Mouse (Mus musculus): ENCODE measurements at regions not wholly inside any gene's neighbourhood (a gene's known extent, or its start where the extent isn't known, plus 50 kb on each side); places are given as distances from the start of the nearest gene placed in this dataset.

- TF ChIP-seq CTCF (conservative IDR thresholded peaks at IDR 0.05; ENCODE audit: insufficient read depth, insufficient read length, low read depth, low read length), result no peak
- TF ChIP-seq POLR2A (IDR thresholded peaks at IDR 0.05; ENCODE audit: low read depth, low read length), result no peak
- 93% methylated on average over 1 of the region's 1 CpGs for WGBS
- Histone ChIP-seq H3K27me3 (replicated peaks; ENCODE audit: control insufficient read depth, insufficient read depth, low read length) (no peaks in the 10 kb centered on the region), H3K4me3 (ENCODE audit: insufficient read depth, low read depth, low read length) (no peak overlapping the region), H3K27ac (ENCODE audit: insufficient read depth, low read depth, low read length) (no peak overlapping the region), H3K4me1 (ENCODE audit: control insufficient read depth, insufficient read depth, low read length) (peaks cover 1% of the 10 kb centered on the region; the same call in 1 of the 2 replicates), H3K36me3 (ENCODE audit: control insufficient read depth, insufficient read depth, low read length) (no peaks in the 10 kb centered on the region)
- no peak for DNase-seq
Measured at GRCm38 (mm10) chr13:90739797-90740196, 165.4 kb downstream of the Atp6ap1l start.

- peak; percentile 25 for DNase-seq
- TF ChIP-seq CTCF (conservative IDR thresholded peaks at IDR 0.05; ENCODE audit: insufficient read depth, insufficient read length, low read depth, low read length) (no peak), POLR2A (IDR thresholded peaks at IDR 0.05; ENCODE audit: low read depth, low read length) (no peak)
- WGBS, result 52% methylated on average over 3 of the region's 3 CpGs
Measured at GRCm38 (mm10) chr13:90738513-90738912, 166.6 kb downstream of the Atp6ap1l start.

GRCm38 (mm10) chr13:90733265-90733664 lies 171.9 kb downstream of the Atp6ap1l start:
- H3K27ac ChIP-seq (ENCODE audit: insufficient read depth, low read depth, low read length), result no peak overlapping the region
- no peak overlapping the region for H3K4me3 ChIP-seq (ENCODE audit: insufficient read depth, low read depth, low read length)
- H3K27me3 ChIP-seq (replicated peaks; ENCODE audit: control insufficient read depth, insufficient read depth, low read length), result no peaks in the 10 kb centered on the region
- WGBS, result 97% methylated on average over 3 of the region's 3 CpGs
- no peak for DNase-seq
- no peaks in the 10 kb centered on the region for H3K4me1 ChIP-seq (ENCODE audit: control insufficient read depth, insufficient read depth, low read length)
- no peaks in the 10 kb centered on the region for H3K36me3 ChIP-seq (ENCODE audit: control insufficient read depth, insufficient read depth, low read length)
- no peak for TF ChIP-seq CTCF (conservative IDR thresholded peaks at IDR 0.05; ENCODE audit: insufficient read depth, insufficient read length, low read depth, low read length)
- no peak for TF ChIP-seq POLR2A (IDR thresholded peaks at IDR 0.05; ENCODE audit: low read depth, low read length)

More at GRCm38 (mm10) chr13:90738513-90738912, 166.6 kb downstream of the Atp6ap1l start:
- H3K27ac ChIP-seq (ENCODE audit: insufficient read depth, low read depth, low read length), result no peak overlapping the region
- no peaks in the 10 kb centered on the region for H3K4me1 ChIP-seq (ENCODE audit: control insufficient read depth, insufficient read depth, low read length)
- H3K36me3 ChIP-seq (ENCODE audit: control insufficient read depth, insufficient read depth, low read length), result no peaks in the 10 kb centered on the region
- H3K27me3 ChIP-seq (replicated peaks; ENCODE audit: control insufficient read depth, insufficient read depth, low read length), result no peaks in the 10 kb centered on the region
- H3K4me3 ChIP-seq (ENCODE audit: insufficient read depth, low read depth, low read length), result no peak overlapping the region

- no peaks in the 10 kb centered on the region for H3K36me3 ChIP-seq (ENCODE audit: control insufficient read depth, insufficient read depth, low read length)
- peak; percentile 37 for DNase-seq
- TF ChIP-seq CTCF (conservative IDR thresholded peaks at IDR 0.05; ENCODE audit: insufficient read depth, insufficient read length, low read depth, low read length) (no peak), POLR2A (IDR thresholded peaks at IDR 0.05; ENCODE audit: low read depth, low read length) (no peak)
- no peak overlapping the region for H3K4me3 ChIP-seq (ENCODE audit: insufficient read depth, low read depth, low read length)
- H3K27ac ChIP-seq (ENCODE audit: insufficient read depth, low read depth, low read length), result no peak overlapping the region
- no peaks in the 10 kb centered on the region for H3K4me1 ChIP-seq (ENCODE audit: control insufficient read depth, insufficient read depth, low read length)
- H3K27me3 ChIP-seq (replicated peaks; ENCODE audit: control insufficient read depth, insufficient read depth, low read length), result no peaks in the 10 kb centered on the region
Measured at GRCm38 (mm10) chr13:90729078-90729477, 176.1 kb downstream of the Atp6ap1l start.

- 50% methylated on average over 4 of the region's 4 CpGs for WGBS
- no peak for DNase-seq
Measured at GRCm38 (mm10) chr13:90727816-90728215, 177.3 kb downstream of the Atp6ap1l start.

GRCm38 (mm10) chr13:90725053-90725827 lies 179.9 kb downstream of the Atp6ap1l start:
- no peak overlapping the region for H3K4me3 ChIP-seq (ENCODE audit: insufficient read depth, low read depth, low read length)
- no peaks in the 10 kb centered on the region for H3K36me3 ChIP-seq (ENCODE audit: control insufficient read depth, insufficient read depth, low read length)
- 84% methylated on average over 10 of the region's 10 CpGs for WGBS
- no peaks in the 10 kb centered on the region for H3K27me3 ChIP-seq (replicated peaks; ENCODE audit: control insufficient read depth, insufficient read depth, low read length)
- DNase-seq, result peak; percentile 3
- no peaks in the 10 kb centered on the region for H3K4me1 ChIP-seq (ENCODE audit: control insufficient read depth, insufficient read depth, low read length)
- no peak overlapping the region for H3K27ac ChIP-seq (ENCODE audit: insufficient read depth, low read depth, low read length)
- TF ChIP-seq CTCF (conservative IDR thresholded peaks at IDR 0.05; ENCODE audit: insufficient read depth, insufficient read length, low read depth, low read length), result no peak
- TF ChIP-seq POLR2A (IDR thresholded peaks at IDR 0.05; ENCODE audit: low read depth, low read length), result no peak

More at GRCm38 (mm10) chr13:90727816-90728215, 177.3 kb downstream of the Atp6ap1l start:
- no peak overlapping the region for H3K4me3 ChIP-seq (ENCODE audit: insufficient read depth, low read depth, low read length)
- no peak overlapping the region for H3K27ac ChIP-seq (ENCODE audit: insufficient read depth, low read depth, low read length)
- no peaks in the 10 kb centered on the region for H3K4me1 ChIP-seq (ENCODE audit: control insufficient read depth, insufficient read depth, low read length)
- no peaks in the 10 kb centered on the region for H3K36me3 ChIP-seq (ENCODE audit: control insufficient read depth, insufficient read depth, low read length)
- TF ChIP-seq POLR2A (IDR thresholded peaks at IDR 0.05; ENCODE audit: low read depth, low read length) (no peak), CTCF (conservative IDR thresholded peaks at IDR 0.05; ENCODE audit: insufficient read depth, insufficient read length, low read depth, low read length) (no peak)
- H3K27me3 ChIP-seq (replicated peaks; ENCODE audit: control insufficient read depth, insufficient read depth, low read length), result no peaks in the 10 kb centered on the region

GRCm38 (mm10) chr13:90724598-90724997 lies 180.6 kb downstream of the Atp6ap1l start:
- Histone ChIP-seq H3K4me3 (ENCODE audit: insufficient read depth, low read depth, low read length) (no peak overlapping the region), H3K4me1 (ENCODE audit: control insufficient read depth, insufficient read depth, low read length) (no peaks in the 10 kb centered on the region), H3K36me3 (ENCODE audit: control insufficient read depth, insufficient read depth, low read length) (no peaks in the 10 kb centered on the region), H3K27me3 (replicated peaks; ENCODE audit: control insufficient read depth, insufficient read depth, low read length) (no peaks in the 10 kb centered on the region), H3K27ac (ENCODE audit: insufficient read depth, low read depth, low read length) (no peak overlapping the region)
- no peak for TF ChIP-seq CTCF (conservative IDR thresholded peaks at IDR 0.05; ENCODE audit: insufficient read depth, insufficient read length, low read depth, low read length)
- TF ChIP-seq POLR2A (IDR thresholded peaks at IDR 0.05; ENCODE audit: low read depth, low read length), result no peak
- WGBS, result 83% methylated on average over 3 of the region's 3 CpGs
- no peak for DNase-seq

All from kidney, adult 2 months (tissue).